Mouse (Mus musculus): Measurements from ENCODE around the gene Eif3i.

The Eif3i gene

DNA sequence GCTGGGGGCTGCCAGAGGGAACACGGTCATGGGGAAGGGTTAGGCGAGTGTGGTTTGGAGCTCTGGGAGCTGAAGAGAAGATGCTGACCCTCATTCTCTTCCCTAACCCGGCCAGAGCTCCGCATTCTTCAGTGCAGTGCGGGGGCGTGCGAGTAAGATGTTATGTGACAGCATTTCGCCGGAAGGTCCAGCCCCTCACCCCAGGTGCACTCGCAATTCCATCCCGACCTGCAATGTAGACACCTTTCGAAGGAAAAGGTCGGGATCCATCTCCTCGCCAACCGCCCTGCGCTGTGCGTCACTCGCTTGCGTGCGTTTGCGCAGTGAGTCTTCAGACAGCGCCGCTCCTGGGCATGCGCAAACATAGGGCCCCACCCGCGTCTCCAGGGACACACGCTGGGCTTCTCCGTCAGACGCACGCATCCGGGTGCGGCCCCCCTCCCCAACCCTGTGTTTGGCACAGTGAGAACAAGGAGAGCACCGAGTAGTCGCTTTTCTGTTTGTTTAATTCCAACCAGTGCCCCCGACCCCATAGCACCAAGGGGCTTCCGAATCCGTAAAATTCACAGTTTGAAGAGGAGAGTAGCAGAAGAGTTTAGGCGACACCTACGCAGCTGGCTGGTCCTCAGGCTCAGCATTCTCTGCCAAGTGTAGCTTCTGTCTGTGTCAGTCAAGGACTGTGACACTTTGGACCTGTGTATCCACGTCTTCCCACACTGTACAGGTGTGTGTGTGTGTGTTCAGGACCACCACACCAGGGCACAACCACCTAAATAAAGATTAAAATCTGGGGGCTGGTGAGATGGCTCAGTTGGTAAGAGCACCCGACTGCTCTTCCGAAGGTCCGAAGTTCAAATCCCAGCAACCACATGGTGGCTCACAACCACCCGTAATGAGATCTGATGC lies 18.6 kb upstream of the Eif3i start, which contains the start of gene Iqcc:
TSS of gene Iqcc (minus strand) at position 314 of the 906 bp plus-strand sequence.
- peak; percentile 89 to 95 for DNase-seq (ENCODE audit: low spot score in 2 of 2)

DNA sequence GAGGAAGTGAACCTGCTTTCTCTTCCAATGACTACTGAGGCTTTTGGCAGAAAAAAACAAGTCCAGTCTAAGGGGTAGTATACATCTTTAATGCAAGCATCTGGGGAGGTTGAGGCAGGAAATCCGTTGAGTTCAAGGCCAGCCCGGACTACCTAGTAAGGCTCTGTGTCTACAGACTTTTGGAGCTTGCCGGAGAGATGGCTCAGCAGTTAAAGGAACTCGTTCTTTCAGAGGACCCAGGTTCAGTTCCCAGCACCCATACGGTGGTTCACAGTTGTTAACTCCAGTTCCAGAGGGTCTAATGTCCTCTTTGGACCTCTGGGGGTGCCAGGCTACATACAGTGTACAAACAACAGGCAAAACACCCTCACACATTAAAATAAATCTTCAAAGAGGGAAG lies 17.6 kb upstream of the Eif3i start:
- DNase-seq (ENCODE audit: low spot score in 2 of 2): no peak

GRCm38 (mm10) chr4:129617121-129617641 lies 16.7 kb upstream of the Eif3i start:
- DNase-seq (ENCODE audit: low spot score in 2 of 2): no peak

DNA sequence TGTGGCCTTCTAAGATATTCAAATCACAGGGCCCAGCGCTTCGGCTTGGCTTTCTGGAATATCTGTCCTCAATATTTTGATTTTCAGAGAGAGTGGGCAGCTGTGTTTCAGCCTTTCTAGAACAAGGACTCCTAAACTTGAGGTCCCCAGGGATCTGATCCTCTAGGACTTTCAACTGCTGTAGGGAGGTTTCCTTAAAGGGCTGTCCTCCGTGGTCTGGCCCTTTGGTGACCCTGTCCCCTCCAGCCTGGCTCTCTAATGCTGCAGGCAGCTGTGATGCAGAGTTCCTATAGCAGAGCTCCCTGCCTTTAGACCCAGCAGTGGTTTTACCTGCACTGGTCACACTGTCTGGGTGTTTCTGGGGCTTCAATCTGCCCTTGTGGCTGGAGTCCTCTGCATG lies 16.2 kb upstream of the Eif3i start:
- no peak for DNase-seq (ENCODE audit: low spot score in 2 of 2)

GRCm38 (mm10) chr4:129615801-129616290 lies 15.4 kb upstream of the Eif3i start:
- no peak for DNase-seq (ENCODE audit: low spot score in 2 of 2)

DNA sequence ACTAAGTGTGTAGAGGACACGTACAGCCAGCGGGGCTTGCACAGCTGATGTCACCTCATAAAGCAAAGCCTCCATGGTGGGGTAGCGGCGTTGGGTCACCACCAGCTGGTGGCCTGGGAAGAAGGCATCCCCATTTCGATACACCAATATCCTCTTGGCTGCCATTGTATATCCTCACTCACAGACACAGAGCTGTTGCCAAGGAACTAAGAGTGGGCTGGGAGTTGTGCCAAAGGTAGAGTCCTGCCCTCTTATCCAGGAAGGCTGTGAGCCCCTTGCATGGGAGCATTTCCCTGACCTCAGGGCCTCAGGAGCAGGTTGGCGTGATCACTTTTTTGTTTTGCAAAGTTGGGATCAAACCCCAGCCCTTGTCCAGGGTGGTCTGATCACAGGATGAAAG lies 13.6 kb upstream of the Eif3i start, which contains the start of gene Dcdc2b:
TSS of gene Dcdc2b (minus strand) at position 165 of the 400 bp plus-strand sequence.
- no peak for DNase-seq (ENCODE audit: low spot score in 2 of 2)

GRCm38 (mm10) chr4:129610472-129610871 lies 10.0 kb upstream of the Eif3i start:
- no peak for DNase-seq (ENCODE audit: low spot score in 2 of 2)

DNA sequence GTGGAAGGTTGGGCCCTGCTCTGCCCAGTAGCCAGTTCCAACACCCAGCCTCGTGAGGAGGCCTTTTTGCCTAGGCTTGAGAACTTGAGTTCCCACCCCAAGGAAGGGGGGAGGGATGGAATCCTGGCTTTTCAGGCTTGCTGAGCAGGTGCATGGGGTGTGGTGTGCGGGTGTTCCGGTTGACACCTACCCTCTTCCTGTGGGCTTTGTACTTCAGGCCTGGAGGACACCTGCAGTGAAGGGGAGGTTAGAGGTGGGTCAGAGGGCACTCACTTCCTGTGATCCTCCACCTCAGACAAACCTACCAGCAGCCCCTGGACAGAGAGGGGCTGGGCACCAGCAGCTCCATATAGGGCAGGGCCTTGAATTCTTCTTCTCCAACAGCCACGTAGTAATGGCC lies 9.6 kb upstream of the Eif3i start:
- no peak for DNase-seq (ENCODE audit: low spot score in 2 of 2)

DNA sequence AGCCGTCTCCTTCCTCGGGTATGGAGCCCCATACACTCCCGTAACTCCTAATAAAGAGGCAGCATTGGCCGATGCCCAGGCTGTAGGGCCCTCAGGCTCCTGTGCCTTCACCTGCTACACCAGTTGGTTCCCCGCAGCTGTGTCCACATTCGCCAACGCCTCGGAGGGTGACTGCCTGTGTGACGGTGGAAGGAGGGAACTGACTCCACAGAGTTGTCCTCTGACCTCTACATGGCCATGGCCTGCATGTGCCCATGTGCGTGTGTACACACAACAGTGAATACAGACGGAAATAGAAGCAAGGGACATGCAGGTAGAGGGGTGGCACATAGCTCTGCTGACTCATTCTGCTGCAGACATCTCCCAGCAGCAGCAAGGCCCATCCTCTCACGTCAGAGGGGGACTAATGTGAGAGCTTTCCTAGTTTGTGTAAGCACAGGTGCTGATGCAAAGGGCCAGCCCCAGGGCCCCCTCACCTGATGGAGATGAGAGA lies 8.7 kb upstream of the Eif3i start:
- DNase-seq (ENCODE audit: low spot score in 2 of 2): no peak

DNA sequence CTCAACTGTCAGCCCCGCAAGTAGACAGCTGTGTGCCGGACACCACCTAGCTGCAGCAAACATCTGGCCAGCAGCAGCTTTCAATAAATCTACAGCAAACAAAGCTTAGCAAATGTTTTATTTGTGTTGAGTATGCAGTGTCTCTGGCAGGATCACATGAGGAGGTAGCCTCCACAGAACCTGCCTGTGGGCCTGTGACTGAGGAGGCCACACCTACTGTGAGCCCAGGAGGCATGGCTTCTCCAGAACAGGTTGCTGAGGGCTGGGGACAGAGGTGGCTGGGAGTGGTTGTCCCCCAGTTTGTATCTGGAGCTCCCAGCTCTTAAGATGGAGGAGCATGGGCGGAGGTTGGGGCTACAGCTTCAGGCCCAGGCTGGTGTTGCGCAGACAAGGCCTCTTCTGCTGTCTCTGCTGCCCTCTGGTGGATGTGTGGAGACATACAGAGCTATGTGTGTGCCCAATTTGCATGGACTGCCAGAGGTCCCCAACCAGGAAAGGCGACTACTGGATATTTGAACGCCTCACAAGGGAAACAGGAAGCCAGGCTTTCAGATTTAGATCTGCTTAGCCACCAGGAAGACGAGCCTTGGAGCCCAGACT lies 8.1 kb upstream of the Eif3i start:
- DNase-seq (ENCODE audit: low spot score in 2 of 2): peak; percentile 73 to 82

- no peak for DNase-seq (ENCODE audit: low spot score in 2 of 2)
These were observed 11.6 kb downstream of the Eif3i start for GRCm38 (mm10) chr4:129588865-129589264.

DNA sequence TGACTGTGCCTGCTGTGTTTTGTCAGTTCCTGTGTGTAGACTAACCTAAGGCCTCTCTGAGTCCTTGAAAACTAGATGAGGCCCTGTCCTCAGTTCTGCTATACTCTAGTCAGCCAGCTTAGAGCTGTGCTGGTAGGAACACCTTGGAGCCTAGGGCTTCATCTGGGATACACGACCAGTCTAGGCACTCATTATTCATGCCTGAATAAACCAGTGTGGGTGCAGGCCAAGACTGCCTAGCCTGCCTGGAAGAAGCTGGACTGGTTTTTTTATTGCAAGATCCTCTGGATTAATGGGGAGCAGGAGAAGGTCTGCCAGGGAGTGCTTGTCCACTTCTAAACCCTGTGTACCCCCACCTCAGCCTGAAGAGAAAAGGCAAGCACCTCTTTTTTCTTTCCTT lies 13.5 kb downstream of the Eif3i start:
- DNase-seq (ENCODE audit: low spot score in 2 of 2): no peak

GRCm38 (mm10) chr4:129585773-129586172 lies 14.7 kb downstream of the Eif3i start:
- DNase-seq (ENCODE audit: low spot score in 2 of 2): no peak

DNA sequence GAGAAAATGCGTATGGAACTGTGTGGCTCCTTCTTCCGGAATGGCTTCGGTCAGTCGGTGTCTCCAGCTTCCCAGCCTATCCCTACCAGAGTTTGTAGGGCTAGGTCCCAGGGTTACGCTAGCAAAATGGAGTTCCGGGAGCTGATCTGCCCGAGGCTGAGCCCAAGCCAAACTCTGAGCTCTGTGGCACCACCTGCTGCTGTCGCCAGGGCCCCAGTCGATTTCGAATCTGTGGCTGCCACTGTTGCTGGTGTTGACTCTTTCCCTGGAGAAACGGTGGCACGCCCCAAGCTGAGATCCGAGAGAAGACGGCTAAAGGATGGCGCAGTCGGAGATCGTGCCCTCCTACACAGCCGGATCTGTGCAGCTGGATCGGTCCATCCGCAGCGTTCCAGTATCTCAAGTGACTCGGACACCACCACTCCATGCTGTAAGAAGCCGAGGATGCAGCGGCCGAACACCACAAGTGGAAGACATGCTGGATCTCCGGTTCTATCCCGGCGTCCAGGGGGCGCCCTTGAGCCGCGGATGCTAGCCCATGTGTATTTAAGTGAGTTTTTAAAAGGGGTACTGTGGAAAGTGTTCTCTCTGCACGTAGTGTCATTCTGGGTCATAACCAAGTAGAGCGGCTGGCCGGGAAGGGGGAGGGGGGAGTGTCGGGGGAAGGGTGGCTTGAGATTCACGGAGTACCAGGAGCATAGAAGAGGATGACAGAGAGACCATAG lies 15.4 kb downstream of the Eif3i start:
- peak; percentile 77 to 89 for DNase-seq (ENCODE audit: low spot score in 2 of 2)

DNA sequence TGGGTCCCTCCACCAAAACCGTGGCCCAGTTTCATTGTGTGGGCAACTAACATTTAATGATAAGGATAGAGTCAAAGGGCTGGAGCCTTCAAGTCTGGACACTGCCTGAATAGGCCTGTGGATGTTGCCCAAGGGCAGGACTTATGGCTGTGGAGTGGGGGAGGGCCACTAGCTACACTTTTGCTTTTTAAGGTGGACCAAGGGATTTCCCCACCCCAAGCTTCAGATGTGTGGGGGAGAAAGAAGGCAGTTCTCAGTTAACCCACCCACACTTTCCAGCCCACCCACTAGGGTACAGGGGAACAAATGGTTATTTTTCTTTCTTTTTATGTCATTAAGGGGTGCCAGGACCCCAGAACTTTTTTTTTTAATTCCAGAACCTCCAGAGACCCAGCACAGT lies 16.1 kb downstream of the Eif3i start:
- DNase-seq (ENCODE audit: low spot score in 2 of 2): no peak

DNA sequence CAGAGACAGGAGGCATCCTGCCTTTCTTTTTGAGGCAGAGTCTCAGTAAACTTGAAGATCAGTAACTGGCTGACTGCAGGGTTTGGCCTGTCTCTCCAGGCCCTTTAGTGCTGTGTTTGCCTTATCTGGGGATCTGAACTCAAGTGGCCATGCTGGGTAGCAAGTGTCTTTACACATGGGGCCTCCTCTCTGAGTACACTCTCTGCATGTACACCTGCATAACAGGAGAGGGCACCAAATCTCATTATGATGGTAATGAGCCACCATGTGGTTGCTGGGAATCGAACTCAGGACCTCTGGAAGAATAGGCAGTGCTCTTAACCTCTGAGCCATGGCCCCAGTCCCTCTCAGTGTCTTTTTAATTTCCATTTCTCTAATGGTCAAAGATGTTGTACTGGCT lies 18.2 kb downstream of the Eif3i start:
- no peak for DNase-seq (ENCODE audit: low spot score in 2 of 2)

GRCm38 (mm10) chr4:129580347-129580746 lies 20.1 kb downstream of the Eif3i start:
- peak in 1 of 2 experiments; percentile 59 for DNase-seq (ENCODE audit: low spot score in 2 of 2)

GRCm38 (mm10) chr4:129578466-129578865 lies 22.0 kb downstream of the Eif3i start, which contains the start of gene Fam167b:
TSS of gene Fam167b (minus strand) at chr4:129578549.
- no peak for DNase-seq (ENCODE audit: low spot score in 2 of 2)

DNA sequence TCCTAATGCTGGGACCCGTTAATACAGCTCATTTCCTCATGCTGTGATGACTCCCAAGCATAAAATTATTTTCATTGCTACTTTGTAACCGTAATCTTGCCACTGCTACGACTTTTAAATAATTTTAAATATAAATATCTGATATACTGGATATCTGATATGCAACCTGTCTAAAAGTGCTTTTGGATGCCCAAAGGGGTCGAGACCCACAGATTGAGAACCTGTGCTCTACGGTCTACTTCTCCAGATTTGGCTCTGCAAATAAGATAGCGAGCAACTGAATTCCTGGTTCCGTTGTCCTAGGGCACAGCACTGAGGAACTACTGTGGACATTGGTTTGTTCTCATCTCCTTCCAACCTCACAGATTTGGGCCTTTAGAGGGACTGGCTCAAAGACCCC lies 22.8 kb downstream of the Eif3i start:
- DNase-seq (ENCODE audit: low spot score in 2 of 2): no peak

GRCm38 (mm10) chr4:129576863-129577491 lies 23.5 kb downstream of the Eif3i start:
- DNase-seq (ENCODE audit: low spot score in 2 of 2): peak; percentile 65 to 75

- DNase-seq (ENCODE audit: low spot score in 2 of 2): peak; percentile 91 to 94
These were observed 25.1 kb downstream of the Eif3i start for GRCm38 (mm10) chr4:129575171-129575844.
